Mouse (Mus musculus) CH12.LX (cell line): Measurements from ENCODE around the gene Slfn14. TPM values are rescaled to one million over a fixed set of nuclear protein-coding genes. Genes with fewer than 3 reads are reported as not detected.

Experiments used
- DNase-seq: peaks from one replicate; pipeline ENCODE4 v3.0.0-alpha.2; 2013; ENCODE audit errors: extremely low read depth
- H3K27ac ChIP-seq: 2 replicates; pipeline ENCODE4 v1.5.1; 2012; ENCODE audit warnings: low read depth, mild to moderate bottlenecking, control low read depth, moderate library complexity; ENCODE audit not compliant: insufficient read depth
- H3K27me3 ChIP-seq: replicated peaks from 2 replicates; pipeline ENCODE3; 2012; ENCODE audit warnings: inconsistent platforms
- H3K36me3 ChIP-seq, 2 experiments: replicated peaks in 1 of 2; 2 replicates each; pipeline versions ENCODE3 to v1.6.1; 2012; ENCODE audit warnings: inconsistent platforms in 1 of 2, low read length in 1 of 2, mild to moderate bottlenecking in 1 of 2, mixed read lengths in 1 of 2, moderate library complexity in 1 of 2; ENCODE audit not compliant: control insufficient read depth in 1 of 2, insufficient read depth in 1 of 2
- H3K4me1 ChIP-seq, 2 experiments: 2 replicates each; pipeline ENCODE4 v1.6.1; 2012; ENCODE audit warnings: inconsistent platforms in 1 of 2, moderate library complexity in 1 of 2; ENCODE audit not compliant: insufficient read depth in 2 of 2, control insufficient read depth in 1 of 2
- H3K4me2 ChIP-seq: 2 replicates; pipeline ENCODE4 v1.6.1; 2012; ENCODE audit warnings: low read depth, mild to moderate bottlenecking, control low read depth; ENCODE audit not compliant: poor library complexity, insufficient read depth, severe bottlenecking
- H3K4me3 ChIP-seq, 3 experiments: fragments of 150-350 bp in 1 of 3; sonication (generic) in 1 of 3; replicated peaks in 1 of 3; 2 replicates each; pipeline versions ENCODE3 to v1.5.1; 2011 to 2012; ENCODE audit warnings: low read depth in 2 of 3, low read length in 2 of 3, mild to moderate bottlenecking in 2 of 3, moderate library complexity in 2 of 3, control low read depth in 1 of 3, improper control_type of control experiment in 1 of 3, inconsistent platforms in 1 of 3, mixed read lengths in 1 of 3; ENCODE audit not compliant: poor library complexity in 1 of 3
- H3K79me2 ChIP-seq: replicated peaks from 2 replicates; pipeline ENCODE4 v1.6.1; 2012; ENCODE audit warnings: mild to moderate bottlenecking, moderate library complexity; ENCODE audit not compliant: control insufficient read depth, poor library complexity, insufficient read depth, severe bottlenecking; ENCODE audit errors: extremely low read depth
- H3K9ac ChIP-seq: 2 replicates; pipeline ENCODE4 v1.6.1; 2012; ENCODE audit warnings: low read depth, mild to moderate bottlenecking, control low read depth, moderate library complexity; ENCODE audit not compliant: insufficient read depth
- H3K9me3 ChIP-seq: replicated peaks from 2 replicates; pipeline ENCODE3; 2012; ENCODE audit warnings: low read length, inconsistent platforms, mixed read lengths
- BHLHE40 ChIP-seq: IDR thresholded peaks from 2 replicates; pipeline ENCODE4 v1.6.1; 2011; ENCODE audit warnings: mild to moderate bottlenecking, low read depth, low read length, improper control_type of control experiment
- CHD1 ChIP-seq: IDR thresholded peaks from 2 replicates; pipeline ENCODE4 v1.6.1; 2012; ENCODE audit warnings: low read depth, low read length, improper control_type of control experiment, inconsistent platforms
- CHD2 ChIP-seq: IDR thresholded peaks from 2 replicates; pipeline ENCODE4 v1.6.1; 2011; ENCODE audit warnings: low read length, improper control_type of control experiment
- CTCF ChIP-seq, 2 experiments: IDR thresholded peaks in 1 of 2; conservative IDR thresholded peaks in 1 of 2; 2 replicates each; pipeline ENCODE4 v1.5.1; 2011 to 2012; ENCODE audit warnings: low read depth in 2 of 2, low read length in 2 of 2, improper control_type of control experiment in 1 of 2, inconsistent platforms in 1 of 2, mild to moderate bottlenecking in 1 of 2, moderate library complexity in 1 of 2
- E2F4 ChIP-seq: IDR thresholded peaks from 2 replicates; pipeline ENCODE4 v1.6.1; 2011; ENCODE audit warnings: low read depth, low read length, improper control_type of control experiment; ENCODE audit not compliant: insufficient replicate concordance
- ELF1 ChIP-seq: IDR thresholded peaks from 2 replicates; pipeline ENCODE4 v1.6.1; 2014; ENCODE audit warnings: low read depth, mild to moderate bottlenecking, inconsistent platforms, low read length, improper control_type of control experiment
- EP300 ChIP-seq: IDR thresholded peaks from 2 replicates; pipeline ENCODE4 v1.6.1; 2011; ENCODE audit warnings: low read length, improper control_type of control experiment
- ETS1 ChIP-seq: conservative IDR thresholded peaks from 2 replicates; pipeline ENCODE4 v1.6.1; 2012; ENCODE audit warnings: low read depth, mild to moderate bottlenecking, inconsistent platforms, low read length, improper control_type of control experiment, moderate library complexity
- GABPA ChIP-seq: IDR thresholded peaks from 2 replicates; pipeline ENCODE4 v1.6.1; 2012; ENCODE audit warnings: low read depth, low read length, improper control_type of control experiment, inconsistent platforms; ENCODE audit not compliant: insufficient replicate concordance
- HCFC1 ChIP-seq: IDR thresholded peaks from 2 replicates; pipeline ENCODE4 v1.6.1; 2012; ENCODE audit warnings: low read depth, mild to moderate bottlenecking, inconsistent platforms, low read length, improper control_type of control experiment
- IRF4 ChIP-seq: IDR thresholded peaks from 2 replicates; pipeline ENCODE4 v1.6.1; 2014; ENCODE audit warnings: low read depth, mild to moderate bottlenecking, inconsistent platforms, low read length, improper control_type of control experiment
- JUN ChIP-seq: IDR thresholded peaks from 2 replicates; pipeline ENCODE4 v1.6.1; 2011; ENCODE audit warnings: low read depth, mild to moderate bottlenecking, low read length, improper control_type of control experiment, moderate library complexity; ENCODE audit not compliant: insufficient read depth
- JUND ChIP-seq: conservative IDR thresholded peaks from 2 replicates; pipeline ENCODE4 v1.6.1; 2011; ENCODE audit warnings: low read depth, low read length, improper control_type of control experiment
- KAT2A ChIP-seq: IDR thresholded peaks from 2 replicates; pipeline ENCODE4 v1.6.1; 2012; ENCODE audit warnings: low read length, improper control_type of control experiment, inconsistent platforms; ENCODE audit not compliant: insufficient replicate concordance
- MAFK ChIP-seq: IDR thresholded peaks from 2 replicates; pipeline ENCODE4 v1.6.1; 2011; ENCODE audit warnings: low read length, improper control_type of control experiment; ENCODE audit not compliant: insufficient replicate concordance
- MAX ChIP-seq: IDR thresholded peaks from 2 replicates; pipeline ENCODE4 v1.6.1; 2011; ENCODE audit warnings: low read length, improper control_type of control experiment
- MAZ ChIP-seq: IDR thresholded peaks from 2 replicates; pipeline ENCODE4 v1.6.1; 2012; ENCODE audit warnings: low read depth, mild to moderate bottlenecking, inconsistent platforms, low read length, improper control_type of control experiment, moderate library complexity
- MEF2A ChIP-seq: IDR thresholded peaks from 2 replicates; pipeline ENCODE4 v1.6.1; 2014; ENCODE audit warnings: low read depth, mild to moderate bottlenecking, inconsistent platforms, low read length, improper control_type of control experiment, borderline replicate concordance
- MXI1 ChIP-seq: IDR thresholded peaks from 2 replicates; pipeline ENCODE4 v1.6.1; 2011; ENCODE audit warnings: mild to moderate bottlenecking, low read depth, low read length, improper control_type of control experiment
- MYC ChIP-seq: IDR thresholded peaks from 2 replicates; pipeline ENCODE4 v1.6.1; 2011; ENCODE audit warnings: low read depth, mild to moderate bottlenecking, improper control_type of control experiment, low read length
- NELFE ChIP-seq: IDR thresholded peaks from 2 replicates; pipeline ENCODE4 v1.6.1; 2011; ENCODE audit warnings: low read depth, low read length, improper control_type of control experiment
- NRF1 ChIP-seq: IDR thresholded peaks from 2 replicates; pipeline ENCODE4 v1.6.1; 2014; ENCODE audit warnings: low read depth, mild to moderate bottlenecking, inconsistent platforms, low read length, improper control_type of control experiment, moderate library complexity
- POLR2A ChIP-seq: IDR thresholded peaks from 2 replicates; pipeline ENCODE4 v1.6.1; 2011; ENCODE audit warnings: low read depth, mild to moderate bottlenecking, improper control_type of control experiment, low read length
- POLR2AphosphoS2 ChIP-seq: IDR thresholded peaks from 2 replicates; pipeline ENCODE4 v1.6.1; 2011; ENCODE audit warnings: low read depth, low read length, improper control_type of control experiment
- RCOR1 ChIP-seq: conservative IDR thresholded peaks from 2 replicates; pipeline ENCODE4 v1.6.1; 2012; ENCODE audit warnings: low read depth, mild to moderate bottlenecking, inconsistent platforms, low read length, improper control_type of control experiment
- SIN3A ChIP-seq: IDR thresholded peaks from 2 replicates; pipeline ENCODE4 v1.6.1; 2012; ENCODE audit warnings: low read length, improper control_type of control experiment, inconsistent platforms
- SMC3 ChIP-seq: IDR thresholded peaks from 2 replicates; pipeline ENCODE4 v1.6.1; 2011; ENCODE audit warnings: low read depth, low read length, improper control_type of control experiment
- TBP ChIP-seq: conservative IDR thresholded peaks from 2 replicates; pipeline ENCODE4 v1.6.1; 2011; ENCODE audit warnings: low read depth, low read length, improper control_type of control experiment
- TCF12 ChIP-seq: IDR thresholded peaks from 2 replicates; pipeline ENCODE4 v1.6.1; 2014; ENCODE audit warnings: low read depth, mild to moderate bottlenecking, inconsistent platforms, low read length, improper control_type of control experiment
- UBTF ChIP-seq: IDR thresholded peaks from 2 replicates; pipeline ENCODE4 v1.6.1; 2012; ENCODE audit warnings: low read depth, mild to moderate bottlenecking, inconsistent platforms, low read length, improper control_type of control experiment, moderate library complexity
- ZC3H11A ChIP-seq: IDR thresholded peaks from 2 replicates; pipeline ENCODE4 v1.6.1; 2012; ENCODE audit warnings: low read depth, mild to moderate bottlenecking, inconsistent platforms, low read length, improper control_type of control experiment
- ZKSCAN1 ChIP-seq: IDR thresholded peaks from 2 replicates; pipeline ENCODE4 v1.6.1; 2012; ENCODE audit warnings: low read depth, inconsistent platforms, low read length, improper control_type of control experiment, borderline replicate concordance
- ZMIZ1 ChIP-seq: IDR thresholded peaks from 2 replicates; pipeline ENCODE4 v1.6.1; 2012; ENCODE audit warnings: low read depth, mild to moderate bottlenecking, inconsistent platforms, low read length, improper control_type of control experiment
- dilution Hi-C: fragments of 300-500 bp; cut with MboI; formaldehyde crosslinking; loops from 2 replicates; pipeline ENCODE4 v1.14.3; 2020; ENCODE audit warnings: low sequenced_read_pairs; ENCODE audit not compliant: extremely low pct_unique_long_range_greater_than_20kb, extremely low pct_ligation_motif_present
- in situ Hi-C: fragments of 300-500 bp; cut with MboI; formaldehyde crosslinking; loops from 3 replicates; pipeline ENCODE4 v1.14.3; 2019; ENCODE audit warnings: low sequenced_read_pairs, low pct_ligation_motif_present, low pct_unique_long_range_greater_than_20kb, mixed read lengths
- polyA plus RNA-seq: library from polyadenylated mRNA; unstranded; fragments of >175 nt; gene quantifications from 2 replicates; pipeline ENCODE4 v1.2.1, GENCODE M21; 2012; ENCODE audit warnings: low read depth; ENCODE audit not compliant: insufficient read length
- total RNA-seq, 2 experiments: library from RNA; depleted of rRNA; stranded (reverse); fragments of 300-350 nt in 1 of 2; fragments of >200 nt in 1 of 2; gene quantifications; 2 replicates each; pipeline ENCODE4 v1.2.3; 2012 to 2014

Gene Slfn14
- total and polyA plus RNA-seq, 3 experiments = not detected

DNA sequence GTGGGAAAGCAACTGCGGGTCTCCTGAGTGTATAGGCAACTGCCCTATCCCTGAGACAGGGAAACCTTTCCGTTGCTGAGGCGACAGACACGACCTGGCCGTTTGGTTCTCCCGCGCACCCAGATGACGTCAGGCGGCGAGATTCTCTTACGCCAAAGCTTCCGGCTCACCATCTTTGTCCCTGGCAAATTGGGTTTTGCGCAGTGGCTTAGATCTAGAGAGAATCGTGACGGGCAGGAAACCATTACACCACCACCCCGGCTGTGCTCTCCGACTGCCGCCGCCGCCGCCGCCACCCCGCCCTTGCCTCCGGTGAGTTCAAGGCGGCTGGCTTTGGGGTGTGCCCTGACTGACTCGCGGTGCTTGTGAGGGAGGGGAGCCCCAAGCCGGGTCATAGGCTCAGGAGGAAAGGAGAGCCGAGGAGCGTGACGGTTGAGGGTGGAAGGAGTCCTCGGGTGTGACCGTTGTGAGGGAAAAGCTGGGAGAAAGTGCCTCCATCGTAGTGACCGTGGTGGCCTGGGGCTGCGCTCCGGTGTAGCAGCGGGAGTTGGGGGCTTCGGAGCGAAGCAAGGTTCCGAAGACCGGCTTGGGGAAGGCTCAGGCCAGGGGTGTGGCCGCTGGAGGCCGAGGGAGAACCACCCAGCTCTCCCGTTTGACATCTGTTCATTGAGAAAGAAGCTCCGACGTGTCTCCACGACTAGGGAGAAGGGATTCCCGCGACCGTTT is 16.2 kb upstream of the Slfn14 start, which contains the start of gene Pex12:
Gene Pex12, minus strand, starts transcription at position 61 of the 726 bp plus-strand sequence.
- Histone ChIP-seq H3K4me3 (peak within 1 kb of the TSS; percentile 84 to 97 (median 90)), H3K79me2 (peaks cover 35% of the 10 kb centered on the region), H3K36me3 (peaks cover 0 to 12% of the 10 kb centered on the region in 2 experiments), H3K9me3 (no peaks in the 10 kb centered on the region), H3K9ac (peak within 1 kb of the TSS; percentile 79), H3K4me2 (peak within 1 kb of the TSS; percentile 87), H3K27me3 (no peaks in the 10 kb centered on the region), H3K27ac (peak within 1 kb of the TSS; percentile 79)
- dilution Hi-C loops (no loop called here), in situ Hi-C loops (no loop called here)
- peak; percentile 99 for DNase-seq
- peak; percentile 73; the same call in 1 of the 2 replicates for TF ChIP-seq UBTF
- TF ChIP-seq HCFC1 = peak; percentile 95
- TF ChIP-seq E2F4 = peak; percentile 77; the same call in 1 of the 2 replicates
- TF ChIP-seq IRF4 = peak; percentile 79
- peak; percentile 49 for TF ChIP-seq JUN
- TF ChIP-seq MXI1 = peak; percentile 91
- peak; percentile 72; the same call in 1 of the 2 replicates for TF ChIP-seq MYC
- peak; percentile 99 for TF ChIP-seq GABPA
- TF ChIP-seq NELFE = peak; percentile 96
- peak; percentile 70 for TF ChIP-seq BHLHE40
- peak; percentile 26; the same call in 1 of the 2 replicates for TF ChIP-seq MAZ
- TF ChIP-seq CHD2 = peak; percentile 94
- TF ChIP-seq MAX = peak; percentile 80
- TF ChIP-seq TCF12 = peak; percentile 84
- peak; percentile 85 for TF ChIP-seq MEF2A
- TF ChIP-seq POLR2A = peak; percentile 86
- TF ChIP-seq KAT2A = peak; percentile 96
- TF ChIP-seq EP300 = no peak
- TF ChIP-seq JUND = no peak; the same call in 1 of the 2 replicates
- peak; percentile 83 for TF ChIP-seq NRF1
- 0 out of 2 replicates have a peak, but pooled peaks have one; percentile 64 for TF ChIP-seq POLR2AphosphoS2
- TF ChIP-seq SIN3A = peak; percentile 99
- no peak for TF ChIP-seq ZC3H11A
- TF ChIP-seq MAFK = no peak; the same call in 1 of the 2 replicates
- peak; percentile 83 for TF ChIP-seq ETS1
- peak; percentile 95 for TF ChIP-seq ELF1
- TF ChIP-seq CTCF (conservative IDR thresholded peaks at IDR 0.05 in 1 of 2, IDR thresholded peaks at IDR 0.05 in 1 of 2; ENCODE audit: low read depth in 2 of 2, low read length in 2 of 2) = no peak
- no peak; the same call in 1 of the 2 replicates for TF ChIP-seq ZKSCAN1
- no peak for TF ChIP-seq SMC3
- TF ChIP-seq RCOR1 = peak; percentile 77; the same call in 1 of the 2 replicates
- peak; percentile 77 for TF ChIP-seq ZMIZ1
- peak; percentile 83; the same call in 1 of the 2 replicates for TF ChIP-seq TBP
- TF ChIP-seq CHD1 = peak; percentile 11; the same call in 1 of the 2 replicates
- TF ChIP-seq, all 38 proteins: peak for 26
- H3K4me1 ChIP-seq = peaks cover 7 to 60% of the 10 kb centered on the region in 2 experiments
